Mouse (Mus musculus) left cerebral cortex, adult 9 months (tissue): ENCODE data around the gene Ppp4r3a.
A peak's percentile ranks its signal among the peaks of the same experiment; 100 is the strongest.
"Not testable (repeated sequence)": the region's sequence is repeated elsewhere in the genome, so short reads cannot be mapped to it uniquely, and the experiment has no call there.

Source experiments
- DNase-seq, 2 experiments: peaks; one replicate each; pipeline ENCODE4 v3.0.0; 2022; ENCODE audit warnings: low spot score in 2 of 2

The Ppp4r3a gene

DNA sequence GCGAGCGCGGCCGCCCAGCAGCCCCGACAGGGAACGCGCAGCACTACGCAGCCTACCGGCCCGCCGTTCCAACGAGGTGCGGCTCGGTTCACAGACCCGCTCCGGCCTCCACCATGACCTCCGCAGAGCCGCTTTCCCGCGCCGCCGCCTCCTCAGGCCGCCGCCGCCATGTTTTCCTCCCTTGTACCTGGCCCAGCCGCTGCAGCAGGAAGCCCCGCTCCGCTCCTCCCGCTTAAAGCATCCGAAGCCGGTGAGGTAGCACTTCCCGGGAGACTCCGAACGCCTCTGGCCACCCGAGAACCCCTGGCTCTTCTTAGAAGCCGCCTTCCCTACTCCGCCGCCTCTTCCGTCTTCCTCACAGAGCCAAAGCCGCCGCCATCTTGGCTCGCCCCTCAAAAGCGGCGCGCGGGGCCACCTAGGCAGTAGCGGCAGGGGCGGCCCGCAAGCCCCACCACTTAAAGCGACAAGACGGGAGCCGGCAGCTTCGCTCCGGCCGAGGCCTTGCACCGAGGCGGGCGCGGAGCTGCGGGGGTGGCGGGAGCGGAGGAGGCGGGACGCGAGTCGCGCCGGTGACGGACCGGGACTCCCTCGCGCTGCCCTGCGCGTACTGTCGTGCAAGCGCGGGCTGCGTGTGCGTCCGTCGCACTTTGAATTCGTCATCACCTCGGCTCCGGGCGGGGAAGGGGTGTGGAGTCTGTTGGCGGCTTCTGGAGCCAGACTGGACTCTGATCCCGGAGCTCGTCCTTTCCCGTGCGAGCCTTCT lies at the start of gene Ppp4r3a:
Gene Ppp4r3a (minus strand): TSS at position 627 of the 763 bp plus-strand sequence.
- DNase-seq, result peak; percentile 87 to 94

DNA sequence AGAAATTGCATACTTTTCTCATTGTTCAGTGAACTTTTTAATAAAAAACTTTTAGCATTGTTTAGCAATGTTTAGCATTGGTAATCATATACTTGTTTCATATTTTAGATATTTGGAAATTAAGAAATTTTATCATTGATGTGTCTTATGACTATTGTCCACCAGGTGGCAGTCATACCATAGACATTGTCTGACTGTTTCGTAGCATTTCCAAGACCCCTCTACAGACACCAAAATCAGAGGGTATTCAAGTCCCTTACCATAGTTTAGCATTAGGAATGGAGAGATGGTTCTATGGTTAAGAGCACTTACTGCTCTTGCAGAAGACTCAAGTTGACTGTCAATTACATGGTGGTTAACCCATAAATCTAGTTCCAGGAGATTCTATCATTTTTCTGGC lies 39.5 kb upstream of the Ppp4r3a start:
- no peak for DNase-seq

DNA sequence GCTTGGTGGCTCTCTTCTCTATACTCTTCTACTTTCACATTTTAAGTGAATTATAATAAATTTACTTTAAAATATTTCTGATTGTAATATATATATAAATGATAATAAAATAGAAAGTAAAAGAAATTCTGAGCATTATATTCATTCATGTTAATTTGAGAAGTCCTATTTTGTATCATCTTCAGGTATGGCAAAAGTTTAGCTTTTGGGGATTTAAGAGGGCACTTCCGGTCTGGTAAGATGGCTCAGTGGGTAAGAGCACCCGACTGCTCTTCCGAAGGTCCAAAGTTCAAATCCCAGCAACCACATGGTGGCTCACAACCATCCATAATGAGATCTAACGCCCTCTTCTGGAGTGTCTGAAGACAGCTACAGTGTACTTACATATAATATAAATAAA lies 38.6 kb upstream of the Ppp4r3a start:
- not testable (repeated sequence) for DNase-seq

DNA sequence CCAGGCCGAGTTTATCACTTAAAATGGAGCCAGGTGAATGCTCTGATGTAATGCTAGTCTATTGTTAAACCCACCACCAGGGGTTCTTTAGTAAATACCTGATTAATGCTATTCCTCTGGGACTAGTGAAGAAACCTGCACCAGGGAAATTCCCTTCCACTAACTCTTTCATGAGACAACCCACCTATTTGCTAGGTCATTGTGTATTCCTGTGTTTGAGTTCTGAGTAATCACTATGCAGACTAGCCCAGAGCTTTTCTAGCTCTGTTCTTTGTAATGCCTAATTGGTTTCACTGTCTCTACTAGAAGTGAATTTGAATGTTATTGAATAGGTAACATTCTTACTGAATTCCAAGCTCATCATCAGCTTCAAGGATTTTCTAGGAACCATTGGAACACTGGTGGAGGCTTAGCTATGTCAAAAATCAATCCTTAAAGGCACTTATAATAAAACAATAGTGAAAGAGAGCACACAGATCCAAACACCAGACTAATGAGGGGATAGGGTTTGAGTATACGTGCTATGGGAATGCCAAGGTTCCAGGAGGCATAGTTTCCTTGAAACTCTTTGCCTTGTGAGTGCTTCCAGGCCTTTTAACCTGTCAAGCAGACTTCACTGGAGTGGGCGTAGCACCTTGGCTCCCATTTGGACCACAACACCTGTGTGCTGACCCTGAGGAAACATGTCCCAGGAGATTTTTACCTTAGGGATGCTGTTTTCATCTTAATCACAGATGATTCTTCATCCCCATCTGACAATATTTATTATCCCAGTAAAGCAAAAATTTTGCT lies 26.5 kb upstream of the Ppp4r3a start:
- not testable (repeated sequence) for DNase-seq

DNA sequence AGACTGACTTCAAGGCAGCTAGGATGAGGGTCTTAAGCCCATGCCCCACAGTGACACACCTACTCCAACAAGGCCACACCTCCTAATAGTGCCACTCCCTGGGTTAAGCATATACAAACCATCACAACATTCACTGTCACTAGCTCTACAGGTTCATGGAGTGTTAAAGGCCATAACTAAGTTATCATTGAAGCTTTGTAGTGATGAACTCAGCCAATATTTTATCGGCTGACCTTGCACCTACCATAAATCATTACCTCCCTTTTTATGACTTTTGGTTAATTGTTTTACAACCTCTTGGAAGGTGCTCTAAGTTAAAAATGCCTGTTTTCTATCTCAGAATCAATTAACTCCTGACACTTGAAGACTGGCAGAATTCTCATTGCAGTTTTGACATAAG lies 24.2 kb upstream of the Ppp4r3a start:
- DNase-seq, result no peak

DNA sequence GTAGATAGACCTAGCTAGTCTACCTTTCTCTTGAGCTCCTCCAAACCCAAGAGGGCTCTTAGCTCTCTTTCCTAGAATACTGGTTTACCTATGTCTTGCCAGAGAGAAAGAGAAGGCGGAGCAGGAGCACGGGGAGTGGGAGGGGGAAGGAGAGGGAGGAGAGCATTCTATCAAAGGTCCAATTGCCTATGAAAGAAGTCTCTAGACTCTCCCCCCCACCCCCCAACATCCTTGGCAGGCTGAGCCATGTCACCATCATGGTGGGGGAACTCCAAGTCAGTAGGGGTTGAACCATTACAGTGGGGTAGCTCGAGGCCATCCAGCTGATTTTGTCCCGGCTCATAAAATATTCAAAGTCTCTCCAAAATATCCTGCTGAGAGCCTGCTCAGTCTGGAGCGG lies 22.1 kb upstream of the Ppp4r3a start:
- DNase-seq, result no peak

DNA sequence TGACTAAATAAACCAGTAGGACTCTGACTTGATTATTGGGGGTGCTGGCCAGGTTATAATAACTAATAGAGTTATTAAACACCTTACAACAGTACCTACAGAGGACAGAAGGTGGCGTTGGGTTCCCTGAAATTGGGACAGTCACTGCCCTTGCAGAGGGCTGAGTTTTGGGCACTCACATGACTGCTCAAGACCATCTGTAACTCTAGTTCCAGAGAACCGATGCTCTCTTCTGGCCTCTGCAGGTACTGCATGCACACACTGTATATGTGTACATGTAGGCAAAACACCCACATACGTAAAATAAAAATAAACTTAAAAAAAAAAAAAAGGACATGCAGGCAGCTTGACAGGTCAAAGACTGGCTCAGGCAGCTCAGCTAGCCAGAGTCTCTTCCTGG lies 19.1 kb upstream of the Ppp4r3a start:
- DNase-seq, result no peak

DNA sequence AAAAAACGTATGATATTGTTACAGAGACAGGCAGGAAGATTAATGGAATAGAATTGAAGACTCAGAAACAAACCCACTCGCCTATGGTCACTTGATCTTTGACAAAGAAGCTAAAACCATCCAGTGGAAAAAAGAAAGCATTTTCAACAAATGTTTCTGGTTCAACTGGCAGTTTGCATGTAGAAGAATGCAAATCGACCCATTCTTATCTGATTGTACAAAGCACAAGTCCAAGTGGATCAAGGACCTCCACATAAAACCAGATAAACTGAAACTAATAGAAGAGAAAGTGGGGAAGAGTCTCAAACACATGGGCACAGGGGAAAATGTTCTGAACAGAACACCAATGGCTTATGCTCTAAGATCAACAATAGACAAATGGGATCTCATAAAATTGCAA lies 10.2 kb upstream of the Ppp4r3a start:
- DNase-seq, result not testable (repeated sequence)

DNA sequence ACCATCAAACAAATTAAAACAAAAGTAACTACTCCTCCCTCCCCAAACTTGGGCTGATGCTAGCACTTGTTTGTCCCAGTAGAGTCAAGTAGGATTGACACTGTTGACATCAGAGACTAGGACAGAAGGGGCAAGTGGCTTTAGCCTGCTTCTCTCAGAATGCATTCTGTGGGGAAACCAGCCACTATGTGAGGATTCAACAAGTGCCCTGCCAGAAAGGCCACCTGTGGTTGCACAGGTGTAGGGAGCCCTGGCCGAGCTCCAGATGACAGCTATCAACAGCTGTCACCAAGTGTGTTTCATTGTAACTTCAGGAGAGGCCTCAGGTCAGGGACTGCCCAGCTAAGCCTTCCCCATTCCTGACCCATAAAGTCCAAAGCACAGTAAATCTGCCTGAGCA lies 6.5 kb upstream of the Ppp4r3a start:
- DNase-seq, result no peak

DNA sequence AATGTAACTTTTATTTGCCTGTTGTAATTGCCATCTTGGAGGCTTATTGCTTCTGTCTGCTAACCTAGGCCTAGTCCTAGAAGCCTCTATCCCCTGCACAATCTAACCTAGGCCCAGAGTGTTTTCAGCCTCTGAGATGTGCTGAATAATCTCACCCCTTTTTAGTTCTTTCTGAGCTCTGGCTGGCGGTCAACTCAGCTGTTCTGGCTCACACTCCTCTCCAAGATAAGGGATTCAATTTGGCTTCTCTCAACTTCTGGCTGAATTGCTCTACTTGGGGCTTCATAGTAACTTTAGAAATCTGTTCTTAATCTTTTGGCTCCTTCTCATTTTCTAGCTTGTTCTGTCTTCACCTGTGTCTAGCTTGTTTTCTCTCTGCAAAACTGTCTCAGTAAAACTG lies 3.9 kb upstream of the Ppp4r3a start:
- DNase-seq, result no peak

DNA sequence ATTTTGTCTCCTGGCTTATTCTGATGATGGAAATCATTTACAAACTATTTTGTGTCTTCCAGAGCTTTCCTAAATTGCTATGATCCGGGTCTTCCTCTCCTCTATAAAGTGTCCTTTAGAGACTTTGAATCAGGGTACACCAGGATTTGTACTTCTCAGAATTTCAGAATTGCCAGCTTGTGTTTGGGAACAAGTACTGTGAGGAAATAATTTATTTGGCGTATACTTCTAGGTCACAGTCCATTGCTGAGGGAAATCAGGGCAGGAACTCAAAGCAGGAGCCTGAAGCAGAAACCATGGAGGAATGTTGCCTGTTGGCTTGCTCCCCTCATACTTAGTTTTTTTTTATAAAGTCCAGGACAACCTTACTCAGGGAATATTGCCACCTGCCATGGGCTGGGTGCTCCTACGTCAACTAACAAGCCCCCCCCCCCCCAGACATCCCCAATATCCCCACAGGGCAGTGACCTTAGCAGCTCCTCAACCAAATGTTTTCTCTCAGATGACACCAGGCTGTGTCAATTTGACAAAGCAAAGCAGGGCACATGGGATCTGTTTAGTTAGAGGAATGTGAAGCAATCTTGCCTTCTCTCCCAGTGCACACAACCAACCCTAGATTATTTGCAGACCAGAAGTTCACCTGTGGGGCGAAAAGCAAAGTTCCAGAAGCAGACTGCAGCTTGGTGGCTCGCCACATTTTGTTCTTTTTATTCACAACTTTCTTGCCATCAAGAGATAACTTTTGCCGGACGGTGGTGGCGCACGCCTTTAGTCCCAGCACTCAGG lies 1.6 kb upstream of the Ppp4r3a start:
- DNase-seq, result no peak

DNA sequence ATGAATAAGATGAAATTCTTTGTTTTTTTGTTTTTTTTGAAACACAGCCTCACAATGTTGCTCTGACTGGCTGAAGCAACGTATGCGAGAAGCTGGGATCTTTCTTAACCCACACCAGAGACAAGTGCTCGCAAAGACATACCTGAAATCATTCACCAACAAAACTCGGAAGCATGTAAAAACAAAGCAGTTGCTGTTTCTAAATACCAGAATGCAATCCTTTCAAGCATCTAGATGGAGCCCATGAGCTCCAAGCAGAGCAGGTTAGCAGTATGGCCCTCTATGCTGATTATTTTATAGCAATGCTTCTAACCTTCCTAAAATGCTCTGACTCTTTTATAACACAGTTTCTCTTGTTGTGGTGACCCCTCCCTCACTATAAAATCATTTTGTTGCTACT lies 735 bp upstream of the Ppp4r3a start:
- DNase-seq, result no peak

DNA sequence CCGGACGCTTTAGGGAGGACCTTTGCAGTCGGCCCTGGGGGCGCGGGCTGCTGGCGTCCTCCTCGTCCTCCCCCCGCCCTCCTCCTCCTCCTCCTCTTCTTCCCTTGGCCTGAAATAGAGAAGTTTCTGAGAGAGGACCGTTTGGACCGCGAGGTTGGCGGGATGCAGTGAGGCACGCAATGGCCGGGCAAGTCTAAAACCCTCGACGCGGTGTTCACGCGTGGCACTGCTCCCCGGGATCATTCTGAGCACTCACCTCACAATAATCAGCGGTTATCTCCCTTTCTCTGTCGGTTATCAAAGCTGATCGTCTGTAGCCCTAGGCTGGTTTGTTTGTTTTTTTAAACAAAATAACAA lies 315 bp upstream of the Ppp4r3a start:
- no peak for DNase-seq

DNA sequence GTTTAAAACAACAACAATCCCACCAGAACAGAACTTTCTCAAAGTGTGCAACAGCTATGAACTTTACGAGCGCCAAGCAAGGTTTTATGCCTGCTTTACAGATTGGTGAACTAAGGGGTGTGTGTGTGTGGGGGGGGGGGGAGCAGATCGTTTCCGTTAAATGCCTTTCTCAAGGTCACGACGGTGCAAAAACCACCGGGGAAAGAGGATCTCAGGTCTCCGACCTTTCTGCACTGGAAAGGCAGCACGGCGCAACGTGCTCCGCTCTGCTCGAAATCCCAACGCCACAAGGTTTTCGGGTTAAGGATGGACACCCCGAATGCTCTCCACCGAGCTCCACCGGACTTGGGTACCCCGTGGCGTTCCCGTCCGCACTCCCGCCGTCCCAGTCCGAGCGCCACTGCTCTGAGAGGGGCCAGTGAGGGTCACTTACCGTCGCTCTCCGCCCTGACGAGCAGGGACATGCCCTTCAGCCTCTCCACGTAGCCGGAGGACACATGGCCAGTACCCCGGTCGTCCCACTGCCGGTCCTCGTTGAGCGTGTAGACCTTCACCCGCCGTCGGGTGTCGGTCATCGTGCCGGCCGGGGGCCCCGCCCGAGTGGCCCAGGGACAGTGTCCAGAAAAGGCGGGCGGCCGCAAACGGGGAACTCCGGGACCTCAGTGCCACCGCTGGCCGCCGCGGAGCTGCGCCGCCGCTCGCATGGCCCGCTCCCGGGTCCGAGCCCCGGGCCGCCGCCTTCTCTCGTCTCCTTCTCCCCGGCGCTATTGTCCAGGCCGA lies 1.0 kb downstream of the Ppp4r3a start:
- no peak for DNase-seq

DNA sequence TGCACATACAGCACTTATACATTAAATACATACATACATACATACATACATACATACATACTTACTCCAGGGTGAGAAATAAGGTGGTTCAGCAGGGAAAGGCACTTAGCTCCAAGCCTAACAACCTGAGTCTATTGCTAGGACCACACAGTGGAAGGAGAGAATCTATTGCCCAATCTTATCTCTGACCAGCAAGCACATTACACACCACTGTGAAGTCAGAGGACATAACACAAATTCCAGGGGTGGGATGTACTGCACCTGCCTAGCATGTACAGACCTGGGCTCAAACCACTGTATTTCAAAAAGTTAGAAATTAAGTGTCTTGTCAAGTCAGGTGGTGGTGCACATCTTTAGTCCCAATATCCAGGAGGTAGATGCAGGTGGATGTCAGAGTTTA lies 5.5 kb downstream of the Ppp4r3a start:
- DNase-seq, result no peak

DNA sequence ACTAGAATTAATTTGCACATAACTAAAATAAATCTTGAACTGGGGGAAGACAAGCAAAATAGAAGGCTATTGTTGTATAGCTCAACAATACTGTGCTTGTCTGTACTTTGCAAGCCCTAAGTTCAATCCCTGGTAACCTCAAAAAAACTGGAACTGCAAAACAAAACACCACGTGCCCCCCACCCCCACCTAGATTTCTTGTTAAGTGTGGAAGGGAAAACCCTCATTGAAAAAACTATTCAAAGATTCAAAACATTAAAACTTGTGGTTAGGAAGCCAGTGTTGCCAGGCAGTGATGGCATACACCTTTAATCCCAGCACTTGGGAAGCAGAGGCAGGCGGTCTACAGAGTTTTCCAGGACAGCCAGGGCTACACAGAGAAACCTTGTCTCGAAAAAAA lies 8.1 kb downstream of the Ppp4r3a start:
- DNase-seq, result no peak

DNA sequence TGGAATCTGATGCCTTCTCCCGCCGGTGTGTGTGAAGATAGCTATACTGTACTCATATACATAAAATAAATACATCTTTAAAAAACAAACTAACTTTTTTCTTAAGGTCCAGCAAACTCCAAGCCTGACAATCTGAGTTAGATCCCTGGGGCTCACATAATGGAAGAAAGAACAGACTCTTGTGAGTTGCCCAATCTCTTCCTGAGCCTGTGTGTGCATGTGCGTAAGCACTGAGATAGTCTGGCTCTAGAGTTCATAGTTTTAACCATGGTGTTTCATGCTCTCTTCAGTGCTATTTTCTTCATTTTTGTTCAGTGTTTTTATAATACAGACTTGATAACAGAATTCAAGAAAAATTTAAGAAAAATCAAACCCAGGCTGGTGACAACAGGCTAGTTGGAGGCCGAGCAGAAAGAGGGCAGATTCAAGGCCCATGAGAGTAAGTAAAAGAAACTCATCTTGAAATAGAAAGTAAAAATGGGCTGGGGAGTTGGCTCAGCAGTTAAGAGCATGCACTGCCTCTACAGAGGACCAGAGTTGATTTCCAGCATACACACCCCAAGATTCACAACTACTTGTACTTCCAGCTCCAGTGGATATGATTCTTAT lies 8.6 kb downstream of the Ppp4r3a start:
- no peak for DNase-seq

DNA sequence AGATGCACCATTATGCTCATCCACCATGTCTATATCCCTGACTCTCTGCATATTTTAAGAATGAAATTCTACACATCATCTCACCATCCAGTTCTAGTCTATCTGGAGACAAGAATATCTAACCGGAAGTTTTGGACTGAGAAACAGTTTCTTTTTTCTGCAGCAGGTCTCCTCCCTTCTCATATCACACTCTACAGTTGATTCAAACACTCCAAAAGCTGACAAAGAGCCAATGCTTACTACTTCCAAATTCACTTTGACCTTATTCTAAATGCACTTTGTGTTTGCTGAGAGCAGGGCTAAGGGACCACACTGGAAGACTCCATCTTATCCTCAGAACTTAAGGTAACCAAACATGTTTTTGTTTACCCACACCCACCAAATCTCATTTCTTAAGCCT lies 13.7 kb downstream of the Ppp4r3a start:
- no peak for DNase-seq

DNA sequence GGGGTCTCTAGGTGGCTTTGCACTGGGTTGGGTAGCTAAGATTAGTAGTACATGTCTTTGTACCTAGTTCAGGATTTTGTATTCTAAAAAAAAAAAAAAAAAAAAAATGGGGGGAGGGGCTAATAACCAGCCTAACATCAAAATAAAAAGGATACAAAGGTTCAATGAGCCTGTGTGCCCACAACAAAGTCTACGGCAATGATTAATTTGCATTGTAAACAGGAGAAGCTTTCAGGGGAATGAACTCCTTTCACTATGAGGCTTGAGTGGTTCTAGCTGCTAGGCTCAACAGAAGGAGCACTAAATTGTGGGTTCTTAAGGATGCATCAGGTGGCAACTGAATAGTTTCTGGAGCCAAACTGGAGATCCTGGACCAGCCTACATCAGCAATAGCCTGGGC lies 17.2 kb downstream of the Ppp4r3a start:
- DNase-seq, result no peak

DNA sequence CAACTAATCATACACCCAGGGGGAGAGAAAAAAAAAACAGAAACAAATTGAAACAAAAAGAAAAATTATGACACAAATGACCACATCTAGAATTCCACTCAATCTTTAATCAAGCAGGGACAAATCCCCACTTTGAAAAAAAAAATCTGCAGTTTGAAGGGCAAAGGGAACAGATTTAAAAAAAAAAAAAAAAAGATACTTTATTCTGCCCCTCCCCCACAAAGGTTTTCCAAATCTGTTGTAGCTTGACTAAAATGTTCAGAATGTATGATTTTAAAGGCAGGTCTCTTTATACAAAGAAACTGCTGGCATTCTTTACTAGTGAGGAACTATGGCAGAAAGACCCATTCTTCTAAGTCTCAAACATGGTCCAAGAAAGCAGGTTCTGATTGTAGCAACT lies 43.5 kb downstream of the Ppp4r3a start:
- no peak for DNase-seq

DNA sequence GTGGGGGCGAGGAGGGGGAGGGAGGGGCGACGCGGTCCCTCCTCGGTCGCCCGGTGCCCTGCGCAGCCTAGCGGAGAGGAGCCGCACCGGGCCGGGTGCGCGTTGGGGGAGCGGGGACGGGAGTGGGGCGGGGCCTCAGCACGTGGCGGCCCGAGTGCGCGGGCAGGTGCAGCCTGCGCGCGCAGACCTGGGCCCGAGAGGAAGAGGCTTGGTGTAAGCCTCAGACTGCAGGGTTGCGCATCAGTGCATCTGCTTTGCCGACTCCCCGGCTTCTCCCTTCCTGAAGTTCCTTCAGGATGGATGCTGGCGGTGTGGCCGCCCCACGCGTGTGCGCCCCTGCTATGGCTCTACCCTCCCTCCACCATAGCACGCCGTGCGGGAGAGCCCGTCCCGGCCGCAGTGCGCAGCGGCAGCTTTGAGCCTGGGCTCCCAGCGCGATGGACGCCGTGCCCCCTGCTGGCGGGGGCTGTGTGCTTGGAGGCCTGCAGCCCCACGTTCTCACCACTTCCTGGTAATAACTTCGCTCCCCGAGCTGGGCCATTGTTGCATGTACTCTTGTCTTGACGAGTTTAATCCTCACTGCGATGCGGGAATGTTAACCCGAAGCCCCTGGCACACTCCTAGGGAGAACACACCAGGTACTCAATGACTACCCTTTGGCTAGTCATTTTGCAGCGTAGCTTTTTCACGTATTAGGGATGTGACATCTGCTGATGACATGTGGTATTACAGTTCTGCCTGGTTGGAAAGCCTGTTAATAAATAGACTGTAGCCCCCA lies 54.4 kb downstream of the Ppp4r3a start, which contains the start of gene Ccdc88c:
Gene Ccdc88c (minus strand): TSS at position 103 of the 778 bp plus-strand sequence.
- peak; percentile 50 to 71 for DNase-seq
